Mouse (Mus musculus) B cell, adult 2 months (primary cell): ENCODE results near the gene Hcn1.
A peak's percentile ranks its signal among the peaks of the same experiment; 100 is the strongest.

Experiments
- DNase-seq, 2 experiments: peaks; one replicate each; pipeline ENCODE4 v3.0.0; 2022

Hcn1 gene

GRCm38 (mm10) chr13:117602181-117602580, at the start of gene Hcn1:
TSS of gene Hcn1 (plus strand) at chr13:117602320.
- peak; percentile 32 to 44 for DNase-seq

DNA sequence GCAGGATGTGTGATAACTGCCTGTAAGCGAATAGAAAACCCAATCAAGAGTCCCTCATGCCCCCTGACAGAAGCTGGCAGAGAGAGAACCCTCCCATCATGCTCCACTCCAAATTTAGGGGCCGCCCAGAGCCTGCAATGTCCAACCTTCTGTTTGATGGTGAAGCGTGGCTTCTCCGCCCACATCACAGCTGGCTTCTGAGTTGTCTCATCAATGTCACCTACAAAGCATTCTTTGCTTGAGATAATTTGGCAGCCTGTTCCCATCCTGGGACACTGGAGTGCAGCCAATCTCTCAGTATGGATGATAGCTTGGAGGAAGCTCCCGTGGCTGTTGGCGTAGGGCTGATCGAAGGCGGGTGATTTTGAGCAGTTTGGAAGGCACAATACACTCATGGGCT, 34.9 kb upstream of the Hcn1 start:
- DNase-seq = no peak

GRCm38 (mm10) chr13:117571747-117572146, 30.4 kb upstream of the Hcn1 start:
- DNase-seq = no peak

GRCm38 (mm10) chr13:117594494-117595182, 7.5 kb upstream of the Hcn1 start:
- no peak for DNase-seq

DNA sequence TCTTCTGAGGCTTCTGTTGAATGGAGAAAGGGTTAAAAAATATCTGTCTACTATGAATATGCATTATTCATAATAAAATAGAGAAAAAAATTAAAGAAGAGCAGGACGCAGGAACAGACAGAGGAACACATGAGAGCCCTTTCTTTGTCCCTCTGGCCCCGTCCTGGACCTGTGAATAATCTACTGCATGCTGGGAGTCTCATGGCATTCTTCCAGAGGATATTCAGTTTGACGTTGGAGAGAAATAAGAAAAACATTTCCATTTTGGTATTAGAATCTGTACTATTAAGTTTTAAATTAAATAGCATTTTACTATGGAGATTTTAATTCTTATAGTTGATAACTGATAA, 7.0 kb upstream of the Hcn1 start:
- no peak for DNase-seq

DNA sequence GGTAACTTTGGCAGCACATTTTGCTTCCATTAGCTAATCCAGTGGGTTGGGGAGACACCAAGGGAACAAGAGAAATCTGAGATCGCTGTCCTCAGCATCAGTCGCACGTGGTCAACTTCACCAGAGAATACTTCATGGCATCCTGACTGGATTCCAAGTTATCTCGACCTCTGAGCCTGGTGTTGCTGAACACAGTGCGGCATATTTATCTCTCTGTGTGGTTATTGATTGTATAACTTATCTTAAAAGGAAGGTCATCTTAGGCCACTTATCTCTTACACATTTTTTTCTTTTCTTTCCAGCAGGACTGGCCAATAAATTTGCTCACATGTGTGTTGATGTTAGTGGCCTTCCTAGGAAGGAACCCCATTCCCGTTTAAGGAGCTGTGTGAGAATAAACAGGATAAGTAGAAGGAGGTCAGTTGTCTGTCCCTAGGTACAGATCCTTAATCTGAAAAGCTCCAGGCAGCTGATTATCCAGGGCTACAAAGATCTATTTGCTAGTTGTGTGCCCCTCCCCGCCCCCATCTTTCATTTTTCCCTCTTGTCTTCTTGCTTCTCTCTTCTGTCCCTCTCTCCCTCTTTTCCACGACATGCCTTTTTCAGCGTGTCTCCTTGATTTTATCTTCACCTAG, 672 bp upstream of the Hcn1 start:
- DNase-seq = no peak

- DNase-seq = no peak
Observed at GRCm38 (mm10) chr13:117602617-117603358, 668 bp downstream of the Hcn1 start.

GRCm38 (mm10) chr13:117603421-117603820, 1.3 kb downstream of the Hcn1 start:
- no peak for DNase-seq

DNA sequence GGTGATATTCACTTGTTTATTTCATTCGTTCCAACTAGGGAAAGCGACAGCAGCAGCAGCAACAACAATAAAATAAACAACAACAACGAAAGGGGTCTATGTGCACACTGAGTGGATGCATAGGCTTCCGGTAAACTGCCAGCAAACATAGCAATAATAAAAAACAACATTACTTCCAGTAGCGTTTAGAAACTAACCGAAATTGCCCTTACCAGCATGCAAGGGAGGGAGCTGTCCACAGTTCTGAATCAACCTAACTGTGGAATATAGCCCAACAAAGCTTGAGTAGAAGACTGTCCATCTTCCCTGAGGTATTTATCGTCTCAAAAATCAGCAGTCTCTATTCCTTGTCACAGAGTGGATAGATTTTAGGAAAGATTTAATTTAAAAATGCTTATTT, 2.0 kb downstream of the Hcn1 start:
- no peak for DNase-seq

- no peak for DNase-seq
Observed at GRCm38 (mm10) chr13:117604971-117605750, 3.0 kb downstream of the Hcn1 start.

- DNase-seq = no peak
Observed at GRCm38 (mm10) chr13:117611881-117612280, 9.8 kb downstream of the Hcn1 start.

DNA sequence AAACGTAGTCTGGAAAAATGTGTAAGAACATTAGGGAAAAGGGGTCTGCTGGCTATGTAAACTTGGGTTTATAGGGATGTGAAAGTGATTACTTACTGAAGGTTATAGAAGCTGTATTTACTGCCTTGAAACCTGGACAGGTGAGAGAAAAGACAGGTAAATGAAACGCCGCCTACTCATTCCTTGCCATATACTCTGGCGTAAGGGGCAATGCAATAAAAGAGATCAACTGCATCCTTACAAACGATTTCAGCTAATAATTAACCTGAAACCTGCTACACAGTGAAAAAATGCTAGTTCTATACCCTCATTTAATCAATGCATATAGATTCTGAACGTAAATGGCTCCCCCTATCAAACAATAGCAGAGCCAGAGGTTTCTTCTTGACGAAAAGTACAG, 17.4 kb downstream of the Hcn1 start:
- no peak for DNase-seq

DNA sequence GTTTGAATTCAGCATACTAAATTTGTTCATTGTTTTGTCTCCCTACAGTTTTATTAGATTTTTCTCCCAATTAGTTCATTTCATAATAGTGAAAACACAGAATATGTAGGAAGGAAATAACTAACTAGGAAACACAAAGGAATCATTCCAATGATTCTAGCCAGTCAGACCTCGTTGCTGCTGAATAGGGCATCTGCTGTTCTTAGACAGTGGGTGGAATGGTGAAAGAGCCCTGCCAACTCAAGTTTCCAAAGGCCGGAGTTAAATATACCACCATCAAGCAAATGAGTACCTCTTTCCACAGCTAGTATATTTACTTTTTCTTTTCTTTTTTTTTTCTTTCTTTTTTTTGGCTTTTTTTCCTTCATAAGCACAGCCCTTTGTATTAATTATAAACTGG, 55.4 kb downstream of the Hcn1 start:
- DNase-seq = no peak

- no peak for DNase-seq
Observed at GRCm38 (mm10) chr13:117658414-117659175, 56.5 kb downstream of the Hcn1 start.

DNA sequence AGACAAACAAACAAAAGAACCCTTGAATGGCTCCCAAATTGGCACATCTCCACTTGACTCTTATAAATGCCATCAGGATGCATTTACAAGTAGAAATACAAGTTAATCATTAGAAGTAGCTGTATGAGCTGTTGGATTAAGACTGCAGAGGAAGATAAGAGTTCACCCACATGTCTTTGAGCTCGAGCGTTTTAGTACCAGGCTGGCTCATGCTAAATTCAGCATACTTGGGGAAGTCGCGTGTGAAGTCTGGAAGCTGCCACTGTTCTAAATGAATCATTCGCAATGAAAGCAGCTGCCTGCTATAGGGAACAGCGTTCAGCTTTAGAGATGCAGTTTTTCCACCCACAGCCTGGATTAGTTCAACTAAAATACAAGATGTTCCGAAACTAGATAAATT, 57.4 kb downstream of the Hcn1 start:
- no peak for DNase-seq

GRCm38 (mm10) chr13:117662661-117663060, 60.5 kb downstream of the Hcn1 start:
- DNase-seq = no peak

DNA sequence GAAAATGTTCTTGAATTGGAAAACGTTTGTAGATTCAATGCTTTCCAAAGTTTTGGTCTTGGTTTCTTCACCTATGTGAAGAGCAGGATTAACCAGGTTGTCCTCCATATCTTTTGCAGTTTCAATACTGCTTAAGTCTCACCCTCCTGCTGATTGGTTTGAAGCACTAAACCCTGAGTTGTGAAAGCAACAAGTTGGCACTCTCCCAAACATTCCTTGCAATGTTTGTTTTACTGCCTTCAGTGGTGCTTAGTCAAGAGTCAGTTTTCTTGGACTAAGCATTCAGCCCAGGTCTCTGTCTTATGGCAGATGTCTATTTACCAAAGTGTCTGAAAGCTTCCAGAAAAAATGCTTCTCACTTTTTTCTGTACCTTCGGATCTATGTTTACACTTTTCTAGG, 67.2 kb downstream of the Hcn1 start:
- DNase-seq = no peak

GRCm38 (mm10) chr13:117671851-117672250, 69.7 kb downstream of the Hcn1 start:
- no peak for DNase-seq

- DNase-seq = no peak
Observed at GRCm38 (mm10) chr13:117676418-117676817, 74.3 kb downstream of the Hcn1 start.

- DNase-seq = no peak
Observed at GRCm38 (mm10) chr13:117687670-117688069, 85.5 kb downstream of the Hcn1 start.

DNA sequence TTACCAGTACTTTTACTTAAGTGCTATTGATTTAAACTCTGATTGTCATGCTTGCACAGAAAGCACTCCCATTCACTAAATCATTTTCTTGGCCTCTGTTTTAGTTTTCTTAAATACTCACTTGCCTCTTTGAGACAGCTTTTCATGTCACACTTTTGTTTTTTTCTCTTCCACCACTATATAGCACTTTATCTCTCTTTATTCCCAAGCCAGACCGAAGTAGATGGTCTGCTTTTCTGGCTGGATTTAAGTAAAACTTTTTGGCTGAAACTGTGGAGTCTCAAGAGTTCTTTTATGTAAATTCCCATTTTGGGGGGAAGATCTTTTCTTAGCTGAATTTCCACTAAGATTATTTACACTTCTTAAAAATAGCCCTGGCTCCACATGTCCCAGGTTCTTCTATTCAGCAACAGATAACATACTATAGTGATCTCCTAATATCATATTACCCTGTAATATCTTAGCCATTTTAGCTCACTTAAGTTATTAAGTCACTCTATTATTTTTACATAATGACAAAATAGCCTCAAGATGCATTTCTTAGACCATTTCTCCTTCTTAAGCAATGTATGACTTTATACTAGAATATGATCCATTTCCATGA, 92.7 kb downstream of the Hcn1 start:
- no peak for DNase-seq

- DNase-seq = no peak
Observed at GRCm38 (mm10) chr13:117705573-117705972, 103.5 kb downstream of the Hcn1 start.
